Mouse (Mus musculus) spleen, adult 2 months (tissue): ENCODE measurements around the gene Mettl13.

ENCODE experiments used
- CTCF ChIP-seq: fragments of 200-500 bp; IDR thresholded peaks from 2 replicates; pipeline ENCODE4 v1.5.1; 2011; ENCODE audit warnings: mild to moderate bottlenecking, inconsistent platforms; ENCODE audit not compliant: insufficient read depth, insufficient read length, insufficient replicate concordance; ENCODE audit errors: extremely low read depth
- POLR2A ChIP-seq: fragments of 200-500 bp; IDR thresholded peaks from 2 replicates; pipeline ENCODE4 v1.6.1; 2011; ENCODE audit warnings: low read depth, low read length, inconsistent platforms

DNA sequence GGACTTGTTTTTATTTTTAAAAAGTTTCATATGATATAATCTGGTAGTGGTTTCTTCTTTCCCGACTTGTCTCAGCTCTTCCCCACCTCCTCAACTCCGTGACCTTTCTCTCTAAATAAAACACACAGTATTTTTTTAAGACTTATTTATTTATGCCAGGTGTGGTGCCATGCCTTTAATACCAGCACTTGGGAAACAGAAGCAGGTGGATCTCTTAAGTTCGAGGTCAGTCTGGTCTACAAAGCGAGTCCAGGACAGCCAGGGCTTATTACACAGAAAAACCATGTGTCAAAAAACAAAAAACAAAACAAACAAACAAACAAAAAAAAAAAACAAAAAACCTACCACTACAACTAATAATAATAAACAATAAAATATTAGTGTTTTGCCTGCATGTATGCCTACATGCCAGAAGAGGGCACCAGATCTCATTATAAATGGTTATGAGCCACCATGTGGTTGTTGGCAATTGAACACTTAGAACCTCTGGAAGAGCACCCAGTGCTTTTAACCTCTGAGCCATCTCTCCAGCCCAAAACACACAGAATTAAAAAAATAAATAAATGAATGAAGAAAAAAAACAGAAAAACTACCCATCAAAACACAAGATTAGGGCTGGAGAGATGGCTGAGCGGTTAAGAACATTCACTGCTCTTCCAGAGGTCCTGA lies 1.4 kb upstream of the Mettl13 start:
- TF ChIP-seq CTCF (no peak), POLR2A (no peak)
